Mouse (Mus musculus) lung, embryonic 15.5 days (tissue): ENCODE data around the gene Grtp1. TPM values are rescaled to one million over a fixed set of nuclear protein-coding genes. Genes with fewer than 3 reads are reported as not detected.
"Not testable (repeated sequence)": the region's sequence is repeated elsewhere in the genome, so short reads cannot be mapped to it uniquely, and the experiment has no call there.

Experiments used
- ATAC-seq: fragments of 200-750 bp; cut with Nextera tagmentation; 2 replicates; pipeline ENCODE4 v1.8.0; 2017; ENCODE audit warnings: moderate number of reproducible peaks, borderline replicate concordance; ENCODE audit not compliant: low FRiP score, low TSS enrichment; ENCODE audit errors: extremely low read depth
- H3K27ac ChIP-seq: fragments of 300-500 bp; sonication (generic); 2 replicates; pipeline ENCODE4 v1.5.1; 2015; ENCODE audit warnings: moderate library complexity, mild to moderate bottlenecking, inconsistent platforms
- H3K27me3 ChIP-seq: fragments of 300-500 bp; sonication (generic); 2 replicates; pipeline ENCODE4 v1.6.1; 2015; ENCODE audit warnings: inconsistent platforms
- H3K36me3 ChIP-seq: fragments of 300-500 bp; sonication (generic); 2 replicates; pipeline ENCODE4 v1.6.1; 2015; ENCODE audit warnings: inconsistent platforms
- H3K4me1 ChIP-seq: fragments of 300-500 bp; sonication (generic); 2 replicates; pipeline ENCODE4 v1.6.1; 2015; ENCODE audit warnings: inconsistent platforms
- H3K4me2 ChIP-seq: fragments of 300-500 bp; sonication (generic); 2 replicates; pipeline ENCODE4 v1.6.1; 2015; ENCODE audit warnings: inconsistent platforms, mild to moderate bottlenecking, moderate library complexity
- H3K4me3 ChIP-seq: fragments of 300-500 bp; sonication (generic); 2 replicates; pipeline ENCODE4 v1.5.1; 2015; ENCODE audit warnings: mild to moderate bottlenecking, inconsistent platforms
- H3K9ac ChIP-seq: fragments of 300-500 bp; sonication (generic); 2 replicates; pipeline ENCODE4 v1.6.1; 2015; ENCODE audit warnings: inconsistent platforms
- H3K9me3 ChIP-seq: fragments of 300-500 bp; sonication (generic); 2 replicates; pipeline ENCODE4 v1.6.1; 2016; ENCODE audit warnings: inconsistent platforms
- WGBS: fragments of 180-500 bp; shearing (Covaris S2); methylation state at CpG from one replicate; pipeline ENCODE4 v1.1.7; 2015; 5-methylcytosine and 5-hydroxymethylcytosine counted together
- microRNA counts: library from miRNA; unstranded; fragments of <30 nt; microRNA quantifications from one replicate; lab custom pipeline; 2016
- microRNA-seq: library from miRNA; unstranded; fragments of <30 nt; microRNA quantifications from one replicate; pipeline ENCODE4, GENCODE M21; 2016
- polyA plus RNA-seq: library from polyadenylated mRNA; unstranded; fragments of >200 nt; fragmentation: Nextera tagmentation; extraction: Ambion mirVana; gene quantifications from 2 replicates; pipeline ENCODE4 v1.2.1, GENCODE M21; 2015

The Grtp1 gene
- polyA plus RNA-seq, 1 experiment from 2014 or later: 6.6 TPM

- no peak for ATAC-seq
- no peak overlapping the region for H3K27ac ChIP-seq
These were observed 51.9 kb downstream of the Grtp1 start for GRCm38 (mm10) chr8:13148476-13148875.

GRCm38 (mm10) chr8:13141681-13142080 is 58.7 kb downstream of the Grtp1 start:
- Histone ChIP-seq H3K4me1 (no peaks in the 10 kb centered on the region), H3K9me3 (no peaks in the 10 kb centered on the region), H3K4me2 (no peak overlapping the region), H3K27me3 (no peaks in the 10 kb centered on the region), H3K36me3 (peaks cover 96% of the 10 kb centered on the region), H3K9ac (no peak overlapping the region), H3K27ac (no peak overlapping the region), H3K4me3 (no peak overlapping the region)
- WGBS: 87% methylated on average over 5 of the region's 5 CpGs
- no peak for ATAC-seq

More at GRCm38 (mm10) chr8:13148476-13148875, 51.9 kb downstream of the Grtp1 start:
- no peak overlapping the region for H3K4me2 ChIP-seq
- no peaks in the 10 kb centered on the region for H3K9me3 ChIP-seq
- H3K4me3 ChIP-seq: no peak overlapping the region
- no peaks in the 10 kb centered on the region for H3K4me1 ChIP-seq
- H3K9ac ChIP-seq: no peak overlapping the region
- H3K36me3 ChIP-seq: peaks cover 55% of the 10 kb centered on the region
- H3K27me3 ChIP-seq: no peaks in the 10 kb centered on the region
- 88% methylated on average over 2 of the region's 2 CpGs for WGBS

- no peak overlapping the region for H3K27ac ChIP-seq
- no peak overlapping the region for H3K9ac ChIP-seq
- no peaks in the 10 kb centered on the region for H3K9me3 ChIP-seq
- H3K27me3 ChIP-seq: no peaks in the 10 kb centered on the region
- H3K4me3 ChIP-seq: no peak overlapping the region
- ATAC-seq: no peak
- no peak overlapping the region for H3K4me2 ChIP-seq
- WGBS: 89% methylated on average over 6 of the region's 6 CpGs
- H3K36me3 ChIP-seq: peaks cover 96% of the 10 kb centered on the region
- H3K4me1 ChIP-seq: no peaks in the 10 kb centered on the region
These were observed 60.7 kb downstream of the Grtp1 start for GRCm38 (mm10) chr8:13139641-13140182.

DNA sequence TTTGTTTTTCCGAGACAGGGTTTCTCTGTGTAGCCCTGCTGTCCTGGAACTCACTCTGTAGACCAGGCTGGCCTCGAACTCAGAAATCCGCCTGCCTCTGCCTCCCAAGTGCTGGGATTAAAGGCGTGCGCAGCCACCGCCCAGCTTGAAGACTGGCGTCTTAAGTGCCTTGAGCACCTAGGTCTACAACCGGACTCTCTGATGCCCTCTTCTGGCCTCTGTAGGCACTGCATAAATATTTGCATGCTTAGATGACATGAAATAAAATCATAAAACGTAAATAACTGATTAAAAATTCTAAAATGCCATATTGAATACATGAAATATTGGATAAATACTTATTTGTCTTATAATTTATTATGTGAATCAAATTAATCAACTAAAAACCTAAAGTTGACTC is 68.2 kb downstream of the Grtp1 start:
- H3K36me3 ChIP-seq: peaks cover 89% of the 10 kb centered on the region
- H3K4me1 ChIP-seq, H3K9me3 ChIP-seq, H3K4me3 ChIP-seq, H3K27me3 ChIP-seq, H3K27ac ChIP-seq, ATAC-seq, H3K4me2 ChIP-seq, H3K9ac ChIP-seq: not testable (repeated sequence)
- WGBS: 66% methylated on average over 9 of the region's 9 CpGs

GRCm38 (mm10) chr8:13124897-13125296 is 75.5 kb downstream of the Grtp1 start:
- Histone ChIP-seq H3K4me2 (no peak overlapping the region), H3K4me3 (no peak overlapping the region), H3K4me1 (no peaks in the 10 kb centered on the region), H3K27ac (no peak overlapping the region), H3K9me3 (no peaks in the 10 kb centered on the region), H3K36me3 (peaks cover 74% of the 10 kb centered on the region), H3K9ac (no peak overlapping the region), H3K27me3 (no peaks in the 10 kb centered on the region)
- 79% methylated on average over 8 of the region's 8 CpGs for WGBS
- no peak for ATAC-seq

GRCm38 (mm10) chr8:13122887-13123421 is 77.5 kb downstream of the Grtp1 start:
- H3K4me1 ChIP-seq: no peaks in the 10 kb centered on the region
- peaks cover 72% of the 10 kb centered on the region for H3K36me3 ChIP-seq
- no peak overlapping the region for H3K4me3 ChIP-seq
- no peak overlapping the region for H3K4me2 ChIP-seq
- ATAC-seq: no peak
- WGBS: 91% methylated on average over 7 of the region's 7 CpGs
- no peaks in the 10 kb centered on the region for H3K27me3 ChIP-seq
- H3K9me3 ChIP-seq: no peaks in the 10 kb centered on the region
- H3K9ac ChIP-seq: no peak overlapping the region
- H3K27ac ChIP-seq: no peak overlapping the region

MicroRNAs within 50 kb of the gene (microRNA counts, 519-probe panel; counts per million panel counts)
- microRNA mmu-miR-1968 (lab: Ali Mortazavi, UCI): 2,268 counts per million, percentile 32 among the panel's probes with 10 or more counts

Small RNA genes lying within 50 kb of the gene (microRNA-seq; reads per million reads assigned to microRNA genes)
- 5.9 reads per million, percentile 22 among the genes with 10 or more reads in this experiment for gene Mir1968
- not detected for gene Mir7065

Other genes starting within 250 kb of the Grtp1 start
- 0.19 and 0.32 TPM in 2 replicates for gene F7, start 174.6 kb downstream of the Grtp1 start, polyA plus RNA-seq
- gene F10, start 163.3 kb downstream of the Grtp1 start, polyA plus RNA-seq: 1.3 and 2.4 TPM in 2 replicates
- 0.42 and 0.46 TPM in 2 replicates for gene Proz, start 139.7 kb downstream of the Grtp1 start, polyA plus RNA-seq
- 38.3 and 40.6 TPM in 2 replicates for gene Pcid2, start 95.2 kb downstream of the Grtp1 start, polyA plus RNA-seq
- gene Cul4a, start 95.0 kb downstream of the Grtp1 start, polyA plus RNA-seq: 94.8 and 97.4 TPM in 2 replicates
- gene Lamp1, start 41.5 kb downstream of the Grtp1 start, polyA plus RNA-seq: 318 and 321 TPM in 2 replicates
- gene Adprhl1, start 53.5 kb upstream of the Grtp1 start, polyA plus RNA-seq: 3.4 and 6.0 TPM in 2 replicates
- gene Dcun1d2, start 87.5 kb upstream of the Grtp1 start, polyA plus RNA-seq: 22.5 and 23.8 TPM in 2 replicates
- 36.8 and 41.0 TPM in 2 replicates for gene Tmco3, start 87.6 kb upstream of the Grtp1 start, polyA plus RNA-seq
- 187 TPM in 2 replicates for gene Tfdp1, start 138.1 kb upstream of the Grtp1 start, polyA plus RNA-seq
- not detected in 2 replicates for gene Atp4b, start 196.2 kb upstream of the Grtp1 start, polyA plus RNA-seq
- gene Grk1, start 204.5 kb upstream of the Grtp1 start, polyA plus RNA-seq: 0.03 TPM in 1 of 2 replicates, not detected in the other
- gene Tmem255b, start 234.6 kb upstream of the Grtp1 start, polyA plus RNA-seq: 0.67 and 0.75 TPM in 2 replicates